Mouse (Mus musculus): Measurements from ENCODE around the gene Rab33b. TPM values are rescaled to one million over a fixed set of nuclear protein-coding genes. Genes with fewer than 3 reads are reported as not detected.
A peak's percentile ranks its signal among the peaks of the same experiment; 100 is the strongest.

Rab33b gene
- polyA plus RNA-seq, 1 experiment from 2014 or later, result 17.8 TPM

DNA sequence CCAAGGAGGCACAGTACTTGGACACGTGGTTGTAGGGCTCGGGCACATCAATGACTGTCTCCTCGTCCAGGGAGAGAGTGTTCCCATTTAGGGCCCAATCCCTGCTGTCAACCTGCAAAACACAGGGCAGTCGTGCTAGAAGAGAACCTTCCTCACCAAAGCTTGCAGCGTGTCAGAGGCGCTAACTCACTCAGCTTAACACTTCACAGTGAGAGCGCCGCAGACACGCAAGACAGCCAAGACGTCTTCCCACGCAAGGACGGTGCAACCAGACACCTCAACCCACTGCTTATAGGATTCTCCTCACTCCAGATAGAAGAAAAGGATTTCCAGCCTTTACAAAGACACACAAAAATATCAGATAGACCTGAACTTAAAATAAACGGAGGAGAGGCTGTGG is 43.2 kb downstream of the Rab33b start:
- Histone ChIP-seq H3K9ac (no peak overlapping the region), H3K36me3 (ENCODE audit: insufficient read depth) (peaks cover 68% of the 10 kb centered on the region), H3K27me3 (ENCODE audit: insufficient read depth, low read length) (no peaks in the 10 kb centered on the region), H3K4me3 (ENCODE audit: low read depth, low read length) (no peak overlapping the region), H3K4me2 (no peak overlapping the region), H3K4me1 (ENCODE audit: insufficient read depth) (no peaks in the 10 kb centered on the region), H3K27ac (ENCODE audit: low read depth) (no peak overlapping the region), H3K9me3 (ENCODE audit: low read depth, low read length) (no peaks in the 10 kb centered on the region)
- TF ChIP-seq CTCF (IDR thresholded peaks at IDR 0.05; ENCODE audit: low read depth), result no peak
- WGBS, result 82% methylated on average over 13 of the region's 13 CpGs
- no peak for DNase-seq
- no peak for ATAC-seq (ENCODE audit: insufficient read depth)

DNA sequence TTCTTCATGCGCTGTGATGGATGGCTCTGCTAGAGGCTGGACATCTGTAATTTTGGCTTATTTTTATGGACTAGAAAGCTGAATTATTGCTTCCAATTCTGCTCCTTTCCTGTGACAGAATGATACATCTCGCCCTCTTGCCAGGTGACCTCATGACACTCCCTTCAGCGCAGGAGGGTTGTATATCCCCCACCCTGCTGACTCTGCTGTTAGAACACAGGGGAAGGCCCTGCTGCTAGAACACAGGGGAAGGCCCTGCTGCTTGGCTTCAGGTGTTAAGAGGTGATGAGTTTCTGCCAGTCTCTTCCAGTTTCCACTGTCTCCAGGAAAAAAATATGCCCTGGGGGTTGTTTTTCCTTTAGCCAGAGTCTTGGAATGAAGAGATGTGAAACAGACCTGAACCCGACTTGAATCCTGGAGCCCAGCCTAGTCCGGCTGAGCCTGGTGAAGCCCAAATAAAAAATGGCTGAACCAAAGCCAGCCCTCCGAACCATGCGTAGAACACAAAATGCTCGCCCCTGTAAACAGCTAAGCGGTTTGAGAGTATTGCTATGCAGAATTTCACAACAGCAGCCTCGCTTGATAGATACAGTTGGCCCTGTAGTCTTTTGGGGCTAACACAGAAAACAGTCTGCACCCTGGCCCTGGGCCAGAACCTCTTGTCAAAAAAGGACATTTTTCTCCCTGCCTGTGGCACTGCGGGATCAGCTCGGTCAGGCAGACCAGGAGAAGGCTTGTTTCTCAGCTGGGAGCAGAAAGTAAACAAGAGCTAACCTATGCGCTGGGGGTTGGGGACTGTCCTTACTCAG is 48.0 kb downstream of the Rab33b start:
- H3K4me2 ChIP-seq, result peak overlapping the region; percentile 31; the same call in 1 of the 2 replicates

DNA sequence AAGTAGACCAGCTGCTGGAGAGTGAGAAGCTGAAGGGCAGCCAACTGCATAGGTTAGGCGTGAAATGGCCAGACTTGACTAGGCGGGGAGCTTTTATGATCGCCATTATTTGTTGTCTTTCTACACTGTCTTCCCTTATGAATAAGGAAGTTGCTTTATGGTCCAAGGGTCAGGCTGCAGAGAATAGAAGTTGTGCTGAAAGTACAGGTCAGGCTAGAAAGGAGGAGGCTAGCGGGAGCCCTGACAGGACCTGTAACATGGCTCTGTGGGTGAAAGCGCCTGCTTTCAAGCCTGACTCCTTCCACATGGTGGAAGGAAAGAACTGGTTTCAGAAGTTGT is 48.5 kb downstream of the Rab33b start:
- H3K27me3 ChIP-seq (ENCODE audit: insufficient read depth, low read length), result no peaks in the 10 kb centered on the region
- H3K36me3 ChIP-seq (ENCODE audit: insufficient read depth), result peaks cover 55% of the 10 kb centered on the region
- WGBS, result 49% methylated on average over 5 of the region's 5 CpGs
- no peak for ATAC-seq (ENCODE audit: insufficient read depth)
- H3K9ac ChIP-seq, result no peak overlapping the region
- H3K27ac ChIP-seq (ENCODE audit: low read depth), result peak overlapping the region; percentile 82
- no peak for DNase-seq
- no peak overlapping the region for H3K4me3 ChIP-seq (ENCODE audit: low read depth, low read length)
- 0 out of 2 replicates have a peak overlapping the region, but pooled peaks have one; percentile 31 for H3K4me2 ChIP-seq
- H3K9me3 ChIP-seq (ENCODE audit: low read depth, low read length), result no peaks in the 10 kb centered on the region
- no peak for TF ChIP-seq CTCF (IDR thresholded peaks at IDR 0.05; ENCODE audit: low read depth)
- no peaks in the 10 kb centered on the region for H3K4me1 ChIP-seq (ENCODE audit: insufficient read depth)

More for the DNA sequence above, 48.0 kb downstream of the Rab33b start:
- Histone ChIP-seq H3K9ac (no peak overlapping the region), H3K4me1 (ENCODE audit: insufficient read depth) (no peaks in the 10 kb centered on the region), H3K36me3 (ENCODE audit: insufficient read depth) (peaks cover 56% of the 10 kb centered on the region), H3K9me3 (ENCODE audit: low read depth, low read length) (no peaks in the 10 kb centered on the region), H3K27me3 (ENCODE audit: insufficient read depth, low read length) (no peaks in the 10 kb centered on the region), H3K4me3 (ENCODE audit: low read depth, low read length) (no peak overlapping the region), H3K27ac (ENCODE audit: low read depth) (peak overlapping the region; percentile 82)
- DNase-seq (peak; percentile 94), ATAC-seq (ENCODE audit: insufficient read depth) (peak; percentile 92)
- WGBS, result 37% methylated on average over 13 of the region's 13 CpGs
- no peak for TF ChIP-seq CTCF (IDR thresholded peaks at IDR 0.05; ENCODE audit: low read depth)

DNA sequence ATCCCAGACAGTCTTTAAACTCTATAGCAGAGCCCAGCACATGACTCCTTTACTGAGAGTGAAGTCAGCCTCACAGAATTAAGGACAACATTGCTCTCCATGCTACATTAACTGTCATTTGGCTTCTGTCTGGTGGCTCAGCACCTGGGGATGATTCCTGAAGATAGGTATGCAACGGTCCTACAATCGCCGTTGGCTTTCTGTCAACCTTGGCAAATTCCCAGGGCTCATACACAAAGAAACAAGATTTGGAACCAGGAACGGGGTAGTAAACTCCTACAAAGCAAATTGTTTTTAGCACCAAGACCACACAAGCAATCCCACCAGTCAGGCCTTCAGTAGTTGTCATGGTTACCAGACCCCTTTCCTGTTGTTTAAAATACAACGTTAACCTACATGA is 49.9 kb downstream of the Rab33b start:
- no peak overlapping the region for H3K4me2 ChIP-seq
- 71% methylated on average over 5 of the region's 5 CpGs for WGBS
- H3K4me1 ChIP-seq (ENCODE audit: insufficient read depth), result no peaks in the 10 kb centered on the region
- TF ChIP-seq CTCF (IDR thresholded peaks at IDR 0.05; ENCODE audit: low read depth), result no peak
- H3K4me3 ChIP-seq (ENCODE audit: low read depth, low read length), result no peak overlapping the region
- DNase-seq, result no peak
- H3K36me3 ChIP-seq (ENCODE audit: insufficient read depth), result peaks cover 61% of the 10 kb centered on the region
- no peak overlapping the region for H3K9ac ChIP-seq
- no peaks in the 10 kb centered on the region for H3K27me3 ChIP-seq (ENCODE audit: insufficient read depth, low read length)
- no peak for ATAC-seq (ENCODE audit: insufficient read depth)
- no peaks in the 10 kb centered on the region for H3K9me3 ChIP-seq (ENCODE audit: low read depth, low read length)
- H3K27ac ChIP-seq (ENCODE audit: low read depth), result no peak overlapping the region

DNA sequence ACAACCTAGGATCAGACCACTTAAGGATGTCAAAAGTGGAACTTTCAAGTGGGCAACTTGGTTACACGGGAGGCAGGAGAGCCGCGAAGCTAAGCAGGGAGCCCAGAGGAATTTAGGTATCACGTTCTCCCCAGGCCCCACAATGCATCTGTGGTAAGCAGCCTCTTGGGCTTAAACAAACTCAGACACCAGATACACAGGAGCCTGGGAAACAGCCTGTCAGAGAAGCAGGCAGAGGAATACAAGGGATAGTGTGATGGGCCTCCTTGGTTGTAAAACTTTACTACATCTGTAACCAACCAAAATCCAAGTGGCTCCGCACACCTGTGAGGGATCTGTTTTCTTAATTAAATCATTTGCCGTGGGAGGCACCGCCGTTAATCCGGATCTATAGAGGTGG is 50.3 kb downstream of the Rab33b start:
- Histone ChIP-seq H3K27me3 (ENCODE audit: insufficient read depth, low read length) (no peaks in the 10 kb centered on the region), H3K4me3 (ENCODE audit: low read depth, low read length) (no peak overlapping the region), H3K4me2 (no peak overlapping the region), H3K9me3 (ENCODE audit: low read depth, low read length) (no peaks in the 10 kb centered on the region), H3K9ac (no peak overlapping the region), H3K36me3 (ENCODE audit: insufficient read depth) (peaks cover 61% of the 10 kb centered on the region), H3K27ac (ENCODE audit: low read depth) (no peak overlapping the region), H3K4me1 (ENCODE audit: insufficient read depth) (no peaks in the 10 kb centered on the region)
- DNase-seq, result no peak
- TF ChIP-seq CTCF (IDR thresholded peaks at IDR 0.05; ENCODE audit: low read depth), result no peak
- WGBS, result 79% methylated on average over 9 of the region's 9 CpGs
- ATAC-seq (ENCODE audit: insufficient read depth), result no peak

DNA sequence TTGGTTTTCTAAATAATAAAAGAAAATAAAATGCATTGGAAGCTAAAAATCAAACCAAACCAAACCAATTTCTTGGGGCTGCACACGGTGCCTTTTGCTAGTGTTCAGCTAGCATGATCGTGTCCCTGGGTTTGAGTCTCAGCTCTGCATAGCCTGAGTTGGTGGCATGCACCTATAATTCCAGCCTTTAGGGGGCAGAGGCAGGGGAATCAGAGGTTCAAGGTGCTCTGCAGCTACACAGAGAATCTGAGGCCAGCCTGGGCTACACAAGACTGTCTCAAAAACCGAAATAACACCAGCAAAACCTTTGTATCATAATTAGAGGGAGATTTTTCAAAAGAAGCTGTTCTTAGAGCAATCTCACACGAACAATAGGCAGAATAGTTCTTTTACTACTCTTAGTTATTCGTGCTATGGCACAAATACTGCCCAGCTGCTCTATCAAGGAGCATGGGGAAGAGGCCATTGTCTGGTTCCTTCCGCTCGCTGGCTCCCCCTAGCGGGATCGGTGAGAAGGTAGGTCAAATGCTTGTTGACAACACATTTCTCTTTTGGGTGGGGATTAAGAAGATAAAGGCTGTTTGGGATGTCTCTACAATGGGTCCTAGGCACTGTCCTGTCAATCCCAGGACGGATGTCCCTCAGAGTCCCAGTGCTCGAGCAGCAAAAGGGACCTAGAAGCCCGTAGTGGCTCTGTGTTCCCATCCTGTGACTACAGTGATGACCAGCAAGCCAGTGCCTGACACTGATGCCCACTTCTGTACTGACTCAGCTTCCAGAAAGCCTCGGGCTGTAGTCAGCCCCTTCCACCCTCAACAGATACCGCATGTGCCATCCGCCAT is 56.1 kb downstream of the Rab33b start:
- ATAC-seq (ENCODE audit: insufficient read depth), result peak; percentile 47

DNA sequence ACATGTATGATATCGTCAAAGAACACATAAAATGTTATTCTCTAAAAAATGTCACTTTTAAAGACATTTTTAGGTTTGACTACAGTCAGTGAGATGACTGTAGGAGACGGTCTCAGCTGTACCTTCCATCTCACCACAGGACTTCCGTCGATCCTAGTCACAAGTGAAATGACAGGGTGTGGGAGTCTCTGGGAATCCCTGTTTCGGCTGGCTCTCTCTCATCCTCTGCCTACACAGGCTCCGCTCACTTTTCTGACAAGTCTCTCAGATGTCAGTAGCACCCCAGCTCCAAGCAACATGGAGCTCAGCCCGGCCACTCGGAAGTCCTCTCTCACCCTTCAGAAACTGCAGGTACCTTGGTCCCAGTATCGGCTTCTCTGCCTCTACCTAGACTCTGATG is 56.9 kb downstream of the Rab33b start:
- no peaks in the 10 kb centered on the region for H3K9me3 ChIP-seq (ENCODE audit: low read depth, low read length)
- WGBS, result 88% methylated on average over 9 of the region's 9 CpGs
- no peak for ATAC-seq (ENCODE audit: insufficient read depth)
- no peak overlapping the region for H3K4me2 ChIP-seq
- no peaks in the 10 kb centered on the region for H3K4me1 ChIP-seq (ENCODE audit: insufficient read depth)
- no peaks in the 10 kb centered on the region for H3K27me3 ChIP-seq (ENCODE audit: insufficient read depth, low read length)
- H3K36me3 ChIP-seq (ENCODE audit: insufficient read depth), result peaks cover 60% of the 10 kb centered on the region
- H3K4me3 ChIP-seq (ENCODE audit: low read depth, low read length), result no peak overlapping the region
- no peak for TF ChIP-seq CTCF (IDR thresholded peaks at IDR 0.05; ENCODE audit: low read depth)
- no peak overlapping the region for H3K9ac ChIP-seq
- DNase-seq, result no peak
- H3K27ac ChIP-seq (ENCODE audit: low read depth), result no peak overlapping the region

More for the DNA sequence above, 56.1 kb downstream of the Rab33b start:
- H3K9me3 ChIP-seq (ENCODE audit: low read depth, low read length), result no peaks in the 10 kb centered on the region
- no peak overlapping the region for H3K27ac ChIP-seq (ENCODE audit: low read depth)
- no peak overlapping the region for H3K4me2 ChIP-seq
- H3K27me3 ChIP-seq (ENCODE audit: insufficient read depth, low read length), result no peaks in the 10 kb centered on the region
- WGBS, result 57% methylated on average over 15 of the region's 15 CpGs
- peak; percentile 80 for DNase-seq
- no peak overlapping the region for H3K4me3 ChIP-seq (ENCODE audit: low read depth, low read length)
- H3K9ac ChIP-seq, result no peak overlapping the region
- TF ChIP-seq CTCF (IDR thresholded peaks at IDR 0.05; ENCODE audit: low read depth), result peak; percentile 79
- H3K36me3 ChIP-seq (ENCODE audit: insufficient read depth), result peaks cover 67% of the 10 kb centered on the region
- no peaks in the 10 kb centered on the region for H3K4me1 ChIP-seq (ENCODE audit: insufficient read depth)
